13 mouse cellular contexts compared by ENCODE assay signal in genomic region chr12:69464906-69465305, GRCm38 (mm10).
"Had no signal": no experiment of that assay in that cellular context is flagged by ENCODE, and none has a peak within 500 bp of the region (broad histone marks: within the 10 kb centered on the region; RNA-seq: fewer than 3 reads in every experiment).

No protein-coding gene starts in this region.

- H3K4me2 ChIP-seq: lung, embryonic 14.5 days; midbrain, embryonic 12.5 days; neural tube, embryonic 12.5 days; stomach, embryonic 15.5 days had no signal

- H3K9me3 ChIP-seq: midbrain, embryonic 12.5 days; neural tube, embryonic 12.5 days; stomach, embryonic 15.5 days had no signal

- H3K27me3 ChIP-seq: neural tube, embryonic 12.5 days; stomach, embryonic 15.5 days had no signal

- H3K27ac ChIP-seq: midbrain, embryonic 12.5 days; neural tube, embryonic 12.5 days; stomach, embryonic 15.5 days; stomach, postnatal 0 days had no signal

- DNase-seq: lung, adult 18-20 months; lung, embryonic 14.5 days; lung, postnatal 10 days; lung, postnatal 4 days; midbrain, embryonic 14.5 days; right cerebral cortex, postnatal 14 days; thymus, adult 2 months; thymus, postnatal 25 days; thymus, postnatal 4 days had no signal

- H3K9ac ChIP-seq: lung, embryonic 14.5 days; midbrain, embryonic 12.5 days; neural tube, embryonic 12.5 days; stomach, embryonic 15.5 days had no signal

- H3K4me3 ChIP-seq: midbrain, embryonic 12.5 days; neural tube, embryonic 12.5 days; stomach, embryonic 15.5 days had no signal

- H3K36me3 ChIP-seq: midbrain, embryonic 12.5 days; neural tube, embryonic 12.5 days; stomach, embryonic 15.5 days had no signal
